Mouse (Mus musculus) bone marrow, adult 2 months (tissue): ENCODE data around the gene Gm10282.

ENCODE experiments used
- CTCF ChIP-seq: fragments of 200-500 bp; IDR thresholded peaks from 2 replicates; pipeline ENCODE4 v1.5.1; 2011; ENCODE audit warnings: low read length, control low read depth; ENCODE audit not compliant: control insufficient read depth, insufficient read depth
- POLR2A ChIP-seq: fragments of 200-500 bp; IDR thresholded peaks from 2 replicates; pipeline ENCODE4 v1.6.1; 2011; ENCODE audit warnings: low read depth, mild to moderate bottlenecking, control low read depth, low read length, borderline replicate concordance; ENCODE audit not compliant: control insufficient read depth

DNA sequence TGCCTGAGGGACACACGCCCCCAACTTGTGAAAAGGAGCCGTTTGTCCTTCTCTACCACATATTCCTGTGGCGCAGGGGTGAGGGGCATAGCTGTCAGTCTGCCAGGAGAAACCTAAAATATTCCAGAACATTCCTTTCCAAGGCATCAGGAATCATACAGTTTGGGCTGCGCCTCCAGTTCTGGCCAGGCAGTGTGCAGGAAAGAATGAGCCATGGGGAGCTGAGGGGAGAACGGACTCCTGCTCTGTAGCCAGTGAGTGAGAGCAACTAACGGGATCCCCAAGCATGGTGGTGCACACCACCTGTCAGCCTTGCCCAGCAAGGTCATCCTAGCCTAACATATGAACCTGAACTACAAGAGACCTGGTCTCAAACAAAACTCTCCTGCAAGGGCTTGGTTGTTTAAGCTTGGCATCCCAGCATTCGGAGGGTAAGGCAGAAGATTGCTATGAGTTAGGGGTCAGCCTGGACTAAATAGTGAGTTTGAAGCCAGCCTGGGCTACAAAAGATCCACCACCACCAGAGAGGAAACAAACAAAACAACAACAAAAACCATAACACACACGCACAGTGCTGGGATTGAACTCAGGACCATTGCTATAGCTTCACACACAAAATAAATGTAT is 2.0 kb downstream of the Gm10282 start:
- TF ChIP-seq POLR2A (no peak), CTCF (no peak)
